Mouse (Mus musculus) G1E (cell line): ENCODE results near the gene Arrdc5.

ENCODE experiments used
- CTCF ChIP-seq: IDR thresholded peaks from 2 replicates; pipeline ENCODE4 v1.5.1; 2012; ENCODE audit warnings: low read depth, low read length, inconsistent platforms, mixed read lengths
- GATA1 ChIP-seq: IDR thresholded peaks from 2 replicates; pipeline ENCODE4 v1.6.1; 2012; ENCODE audit warnings: borderline replicate concordance, low read length, inconsistent platforms, mixed read lengths
- POLR2AphosphoS5 ChIP-seq: IDR thresholded peaks from 2 replicates; pipeline ENCODE4 v1.6.1; 2012; ENCODE audit warnings: low read depth, low read length, inconsistent platforms; ENCODE audit not compliant: insufficient replicate concordance

GRCm38 (mm10) chr17:56300186-56300585 is at the start of gene Arrdc5:
- TF ChIP-seq CTCF = no peak
- TF ChIP-seq POLR2AphosphoS5 = no peak
- TF ChIP-seq GATA1 = no peak
